Mouse (Mus musculus) testis, adult 2 months (tissue): ENCODE measurements at regions not wholly inside any gene's neighbourhood (a gene's known extent, or its start where the extent isn't known, plus 50 kb on each side); places are given as distances from the start of the nearest gene placed in this dataset.

Experiments used
- CTCF ChIP-seq: fragments of 200-500 bp; IDR thresholded peaks from 2 replicates; pipeline ENCODE4 v1.5.1; 2012; ENCODE audit warnings: low read depth, mild to moderate bottlenecking, inconsistent platforms, low read length, moderate library complexity; ENCODE audit not compliant: control insufficient read depth, insufficient read depth, insufficient replicate concordance
- POLR2A ChIP-seq: fragments of 200-500 bp; IDR thresholded peaks from 2 replicates; pipeline ENCODE4 v1.6.1; 2012; ENCODE audit warnings: low read depth, mild to moderate bottlenecking, inconsistent platforms, low read length, moderate library complexity; ENCODE audit not compliant: control insufficient read depth

- TF ChIP-seq CTCF (no peak), POLR2A (no peak)
Measured at GRCm38 (mm10) chr3:34384965-34385505, 265.2 kb upstream of the Sox2 start.
